ENCODE assay signal across 1 mouse cellular context in the genomic region with DNA sequence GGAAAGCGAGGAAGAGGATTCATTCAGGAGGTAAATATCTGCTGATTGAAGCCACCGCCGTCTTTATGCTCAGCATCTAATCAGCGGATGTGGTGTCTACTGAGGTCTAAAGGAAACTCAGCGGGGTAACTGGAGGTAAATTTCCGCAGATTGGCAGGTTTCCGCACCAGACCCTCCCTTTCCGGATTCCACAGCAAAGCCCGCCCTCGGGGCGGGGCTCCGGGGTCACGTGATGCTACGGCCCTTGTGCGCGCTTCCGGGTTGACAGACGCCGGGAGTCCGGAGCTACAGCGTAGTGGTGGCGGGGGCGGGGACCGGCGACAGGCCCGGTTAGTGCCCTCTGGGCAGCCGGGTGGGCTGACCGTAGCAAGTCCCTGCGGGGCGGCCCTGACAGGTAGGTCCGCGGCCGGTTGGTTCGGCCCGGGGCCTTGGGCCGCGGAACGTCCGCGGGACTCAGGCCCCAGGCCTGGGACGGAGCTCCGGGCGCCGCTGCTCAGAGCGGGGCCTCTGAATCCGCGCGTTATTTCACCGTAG.
TF ChIP-seq lines count a peak whose summit lies in the region.

A gene (plus strand): TSS at position 247 of the 534 bp plus-strand sequence.

TF ChIP-seq in myocyte, 11 proteins besides CTCF, POLR2A, EP300 and RAD21 (continued from another document):
- TF ChIP-seq TCF3 (IDR thresholded peaks at IDR 0.05; ENCODE audit: insufficient read length, low read depth) (no peak), USF1 (IDR thresholded peaks at IDR 0.05; ENCODE audit: low read depth) (peak; percentile 98), POLR2AphosphoS2 (IDR thresholded peaks at IDR 0.05; ENCODE audit: insufficient read length, low read depth) (no peak)
